Mouse (Mus musculus) lung, postnatal 0 days (tissue): ENCODE results near the gene Nt5c. TPM values are rescaled to one million over a fixed set of nuclear protein-coding genes. Genes with fewer than 3 reads are reported as not detected.
A peak's percentile ranks its signal among the peaks of the same experiment; 100 is the strongest.
"Not testable (repeated sequence)": the region's sequence is repeated elsewhere in the genome, so short reads cannot be mapped to it uniquely, and the experiment has no call there.

ENCODE experiments used
- ATAC-seq: fragments of 200-750 bp; cut with Nextera tagmentation; 2 replicates; pipeline ENCODE4 v1.8.0; 2017; ENCODE audit warnings: moderate library complexity
- DNase-seq: peaks from one replicate; pipeline ENCODE4 v3.0.0-alpha.2; 2016; ENCODE audit warnings: low spot score
- H3K27ac ChIP-seq: fragments of 300-500 bp; sonication (generic); 2 replicates; pipeline ENCODE4 v1.5.1; 2014; ENCODE audit warnings: antibody characterized with exemption, mild to moderate bottlenecking, low read length, mixed read lengths
- H3K27me3 ChIP-seq: fragments of 300-500 bp; sonication (generic); replicated peaks from 2 replicates; pipeline ENCODE4 v1.6.1; 2014; ENCODE audit warnings: low read length, mixed read lengths; ENCODE audit not compliant: insufficient read depth
- H3K36me3 ChIP-seq: fragments of 300-500 bp; sonication (generic); 2 replicates; pipeline ENCODE4 v1.6.1; 2014; ENCODE audit warnings: low read length, mixed read lengths; ENCODE audit not compliant: insufficient read depth
- H3K4me1 ChIP-seq: fragments of 300-500 bp; sonication (generic); 2 replicates; pipeline ENCODE4 v1.6.1; 2014; ENCODE audit warnings: antibody characterized with exemption, low read depth, low read length, mixed read lengths; ENCODE audit not compliant: insufficient read depth
- H3K4me2 ChIP-seq: fragments of 300-500 bp; sonication (generic); replicated peaks from 2 replicates; pipeline ENCODE4 v1.6.1; 2014; ENCODE audit warnings: low read depth, mild to moderate bottlenecking, low read length, moderate library complexity, mixed read lengths
- H3K4me3 ChIP-seq: fragments of 300-500 bp; sonication (generic); 2 replicates; pipeline ENCODE4 v1.5.1; 2014; ENCODE audit warnings: low read depth, low read length
- H3K9ac ChIP-seq: fragments of 300-500 bp; sonication (generic); replicated peaks from 2 replicates; pipeline ENCODE4 v1.6.1; 2014; ENCODE audit warnings: low read depth, mild to moderate bottlenecking
- H3K9me3 ChIP-seq: fragments of 300-500 bp; sonication (generic); 2 replicates; pipeline ENCODE4 v1.6.1; 2016; ENCODE audit warnings: low read length, mixed read lengths
- CTCF ChIP-seq: IDR thresholded peaks from 2 replicates; pipeline ENCODE4 v1.5.1; 2016; ENCODE audit warnings: antibody characterized with exemption, mild to moderate bottlenecking
- EP300 ChIP-seq: IDR thresholded peaks from 2 replicates; pipeline ENCODE4 v1.6.1; 2016; ENCODE audit warnings: antibody characterized with exemption, mild to moderate bottlenecking, control low read depth
- WGBS: fragments of 180-500 bp; shearing (Covaris S2); extraction: QIAGEN DNeasy Blood & Tissue Kit; methylation state at CpG from one replicate; pipeline ENCODE4 v1.1.7; 2014; 5-methylcytosine and 5-hydroxymethylcytosine counted together
- polyA plus RNA-seq: library from polyadenylated mRNA; unstranded; fragments of >200 nt; fragmentation: Nextera tagmentation; extraction: Ambion mirVana; gene quantifications from 2 replicates; pipeline ENCODE4 v1.2.1, GENCODE M21; 2015

The Nt5c gene
- polyA plus RNA-seq, 1 experiment from 2014 or later: 109 TPM

DNA sequence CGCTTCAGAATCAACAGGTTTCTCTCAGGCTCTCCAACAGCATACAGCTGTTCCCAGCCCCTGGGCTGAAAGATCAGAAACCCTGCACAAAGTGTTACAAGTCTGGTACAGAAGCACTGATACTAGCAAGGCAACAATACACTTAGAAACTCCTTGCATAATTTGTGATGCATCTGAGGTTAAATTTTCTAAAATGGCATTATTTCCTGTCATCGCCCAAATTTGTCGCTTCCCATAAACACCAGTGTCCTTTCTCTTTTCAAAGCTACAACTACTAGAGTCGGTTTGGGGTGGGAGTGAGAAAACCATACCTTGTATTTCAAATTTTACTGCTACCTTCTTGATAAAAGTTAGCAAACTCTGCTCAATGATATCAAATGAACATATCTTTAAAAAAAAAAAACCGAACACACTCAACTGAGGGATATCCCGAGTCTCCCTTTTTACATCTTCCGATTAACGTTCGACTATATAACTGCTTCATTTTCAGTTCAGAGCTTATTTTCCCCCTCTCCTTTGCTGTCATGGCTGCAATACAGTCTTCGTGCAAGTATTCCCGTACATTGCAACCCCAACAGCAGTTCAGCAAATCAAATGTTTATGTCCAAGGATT is 43.2 kb upstream of the Nt5c start:
- 0 out of 2 replicates have a peak, but pooled peaks cover 2% of the 10 kb centered on the region for H3K4me1 ChIP-seq
- no peaks in the 10 kb centered on the region for H3K9me3 ChIP-seq
- H3K36me3 ChIP-seq: no peaks in the 10 kb centered on the region
- TF ChIP-seq EP300: no peak
- no peak for TF ChIP-seq CTCF
- peak overlapping the region; percentile 88 for H3K9ac ChIP-seq
- peak overlapping the region; percentile 81 for H3K4me2 ChIP-seq
- peak overlapping the region; percentile 99 for H3K27ac ChIP-seq
- H3K27me3 ChIP-seq: no peaks in the 10 kb centered on the region
- WGBS: under 1% methylated on average over 11 of the region's 11 CpGs
- ATAC-seq (no peak), DNase-seq (no peak)
- peak overlapping the region; percentile 87 for H3K4me3 ChIP-seq

DNA sequence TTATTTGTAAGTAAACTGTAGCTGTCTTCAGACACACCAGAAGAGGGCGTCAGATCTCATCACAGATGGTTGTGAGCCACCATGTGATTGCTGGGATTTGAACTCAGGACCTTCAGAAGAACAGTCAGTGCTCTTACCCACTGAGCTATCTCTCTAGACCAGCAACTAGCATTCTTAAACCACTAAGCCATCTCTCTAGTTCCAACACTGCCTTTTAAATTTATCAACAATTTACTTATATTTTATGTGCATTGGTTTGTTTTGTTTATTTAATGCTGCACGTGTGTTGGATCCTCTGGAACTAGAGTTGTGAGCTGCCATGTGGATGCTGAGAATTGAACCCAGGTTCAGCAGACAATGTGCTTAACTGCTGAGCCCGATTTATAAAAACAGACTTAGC is 34.8 kb upstream of the Nt5c start:
- not testable (repeated sequence) for DNase-seq, H3K4me3 ChIP-seq, H3K27ac ChIP-seq, H3K9me3 ChIP-seq, H3K4me1 ChIP-seq, H3K27me3 ChIP-seq, ATAC-seq, H3K4me2 ChIP-seq, H3K9ac ChIP-seq
- 76% methylated on average over 3 of the region's 3 CpGs for WGBS
- peaks cover 11% of the 10 kb centered on the region; the same call in 1 of the 2 replicates for H3K36me3 ChIP-seq

DNA sequence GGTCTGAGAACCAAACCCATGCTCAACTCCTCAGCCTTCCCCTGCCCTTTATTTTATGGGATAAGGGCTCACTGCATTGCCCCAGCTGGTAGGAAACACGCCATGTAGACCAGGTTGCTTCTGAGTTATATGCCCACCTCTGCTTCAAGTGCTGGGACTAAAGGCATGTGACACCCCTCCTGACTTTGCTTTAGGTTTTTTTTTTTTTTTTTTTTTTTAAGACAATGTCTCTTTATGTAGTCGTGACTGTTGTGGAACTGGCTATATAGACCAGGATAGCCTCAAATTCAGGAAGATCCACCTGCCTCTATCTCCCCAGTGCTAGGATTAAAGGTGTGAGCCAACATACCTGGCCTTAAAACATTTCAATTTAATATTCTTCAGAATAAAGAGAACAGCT is 31.0 kb upstream of the Nt5c start:
- Histone ChIP-seq H3K27me3 (no peaks in the 10 kb centered on the region), H3K27ac (no peak overlapping the region), H3K4me1 (no peaks in the 10 kb centered on the region), H3K4me2 (no peak overlapping the region), H3K9ac (no peak overlapping the region), H3K9me3 (no peaks in the 10 kb centered on the region), H3K4me3 (no peak overlapping the region), H3K36me3 (peaks cover 15% of the 10 kb centered on the region)
- TF ChIP-seq EP300: no peak
- WGBS: 65% methylated on average over 2 of the region's 2 CpGs
- no peak for ATAC-seq
- no peak for DNase-seq

DNA sequence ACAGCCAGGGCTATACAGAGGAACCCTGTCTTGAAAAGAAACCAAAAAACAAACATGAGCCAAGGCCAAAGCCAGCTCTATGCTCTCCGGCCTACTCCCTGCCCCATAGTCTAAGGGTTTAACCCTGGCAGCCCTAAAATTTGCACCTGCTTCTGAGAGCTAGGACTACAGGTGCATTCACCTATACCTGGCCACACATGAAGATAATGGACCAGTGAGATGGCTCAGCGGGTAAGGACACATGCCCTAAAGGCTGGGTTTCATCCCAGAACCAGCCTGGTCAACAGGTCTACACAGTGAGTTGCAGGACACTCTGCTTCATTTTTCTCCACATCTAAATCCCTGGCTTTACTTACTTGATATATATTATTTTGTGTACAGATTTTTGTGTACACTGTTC is 30.6 kb upstream of the Nt5c start:
- Histone ChIP-seq H3K36me3 (peaks cover 14% of the 10 kb centered on the region), H3K9ac (no peak overlapping the region), H3K27ac (no peak overlapping the region), H3K9me3 (no peaks in the 10 kb centered on the region), H3K4me1 (no peaks in the 10 kb centered on the region), H3K4me3 (no peak overlapping the region), H3K27me3 (no peaks in the 10 kb centered on the region), H3K4me2 (no peak overlapping the region)
- no peak for TF ChIP-seq EP300
- TF ChIP-seq CTCF: no peak
- no peak for DNase-seq
- ATAC-seq: no peak
- WGBS: 83% methylated on average over 2 of the region's 2 CpGs

DNA sequence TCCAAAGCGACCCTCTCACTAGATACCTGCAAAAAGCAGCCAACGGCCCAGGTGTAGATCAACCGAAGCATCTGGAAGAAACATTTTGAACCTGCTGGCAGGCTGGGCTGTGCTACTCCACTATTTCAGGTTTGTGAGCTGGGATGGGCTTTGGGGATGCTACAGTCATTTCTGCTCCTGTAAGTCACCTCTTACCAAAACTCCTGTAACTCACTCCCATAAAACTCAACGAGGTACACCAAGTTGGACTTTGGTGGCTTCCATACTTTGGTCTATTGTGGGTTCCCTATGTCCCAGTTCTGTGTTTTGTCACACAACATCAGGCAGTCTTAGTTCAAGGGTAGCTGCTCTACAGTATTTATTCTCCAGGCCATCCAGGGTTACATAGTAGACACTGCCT is 29.4 kb upstream of the Nt5c start:
- Histone ChIP-seq H3K4me2 (no peak overlapping the region), H3K27me3 (no peaks in the 10 kb centered on the region), H3K36me3 (peaks cover 7% of the 10 kb centered on the region), H3K9ac (no peak overlapping the region), H3K9me3 (no peaks in the 10 kb centered on the region), H3K4me1 (no peaks in the 10 kb centered on the region), H3K27ac (no peak overlapping the region), H3K4me3 (no peak overlapping the region)
- no peak for DNase-seq
- TF ChIP-seq EP300 (no peak), CTCF (no peak)
- 91% methylated on average over 4 of the region's 4 CpGs for WGBS
- no peak for ATAC-seq

DNA sequence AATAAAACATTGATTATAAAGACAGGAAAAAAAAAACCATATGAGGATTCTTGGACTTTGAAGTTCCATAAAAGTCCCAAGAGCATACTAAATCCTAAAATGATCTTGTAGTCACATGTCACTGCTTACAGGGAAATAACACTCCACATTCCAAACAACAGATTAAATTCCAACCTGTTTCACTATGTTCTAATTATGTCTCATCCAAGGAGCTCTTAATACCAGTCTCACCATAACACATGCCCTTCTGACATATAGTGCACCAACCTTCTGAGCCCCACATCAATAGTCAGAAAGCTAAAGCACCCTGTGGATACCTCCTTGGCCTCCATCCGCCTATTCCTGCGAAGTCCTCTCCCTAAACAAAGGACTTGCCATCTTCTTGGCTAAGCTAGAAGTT is 28.6 kb upstream of the Nt5c start:
- Histone ChIP-seq H3K9ac (no peak overlapping the region), H3K9me3 (no peaks in the 10 kb centered on the region), H3K36me3 (peaks cover 4% of the 10 kb centered on the region), H3K27me3 (no peaks in the 10 kb centered on the region), H3K27ac (no peak overlapping the region), H3K4me2 (no peak overlapping the region), H3K4me1 (no peaks in the 10 kb centered on the region), H3K4me3 (no peak overlapping the region)
- ATAC-seq: no peak
- DNase-seq: no peak
- no peak for TF ChIP-seq EP300
- no peak for TF ChIP-seq CTCF
- 86% methylated on average over 2 of the region's 2 CpGs for WGBS

DNA sequence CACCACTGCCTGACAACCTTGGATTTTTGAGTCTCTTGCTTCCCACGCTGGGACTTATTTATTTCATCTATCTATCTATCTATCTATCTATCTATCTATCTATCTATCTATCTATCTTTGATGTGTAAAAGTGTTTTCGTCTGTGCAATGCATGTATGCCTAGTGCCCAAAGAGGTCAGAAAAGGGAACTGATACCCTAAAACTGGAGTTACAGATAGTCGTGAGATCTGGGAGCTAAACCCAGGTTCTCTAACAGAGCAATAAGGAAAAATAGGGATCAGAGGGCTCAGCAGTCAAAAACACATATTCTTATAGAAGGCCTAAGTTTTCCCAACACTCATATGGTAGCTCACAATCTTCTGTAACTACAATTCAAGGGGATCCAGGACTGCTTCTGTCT is 27.9 kb upstream of the Nt5c start:
- Histone ChIP-seq H3K36me3 (peaks cover 4% of the 10 kb centered on the region), H3K4me2 (no peak overlapping the region), H3K9me3 (no peaks in the 10 kb centered on the region), H3K9ac (no peak overlapping the region), H3K4me3 (no peak overlapping the region), H3K4me1 (no peaks in the 10 kb centered on the region), H3K27me3 (no peaks in the 10 kb centered on the region), H3K27ac (no peak overlapping the region)
- WGBS: 81% methylated on average over 3 of the region's 3 CpGs
- DNase-seq (no peak), ATAC-seq (no peak)
- no peak for TF ChIP-seq EP300
- no peak for TF ChIP-seq CTCF
